Mouse (Mus musculus) lung, postnatal 0 days (tissue): ENCODE measurements around the gene Tspo. TPM values are rescaled to one million over a fixed set of nuclear protein-coding genes. Genes with fewer than 3 reads are reported as not detected.
A peak's percentile ranks its signal among the peaks of the same experiment; 100 is the strongest.

Source experiments
- ATAC-seq: fragments of 200-750 bp; cut with Nextera tagmentation; 2 replicates; pipeline ENCODE4 v1.8.0; 2017; ENCODE audit warnings: moderate library complexity
- DNase-seq: peaks from one replicate; pipeline ENCODE4 v3.0.0-alpha.2; 2016; ENCODE audit warnings: low spot score
- H3K27ac ChIP-seq: fragments of 300-500 bp; sonication (generic); 2 replicates; pipeline ENCODE4 v1.5.1; 2014; ENCODE audit warnings: antibody characterized with exemption, mild to moderate bottlenecking, low read length, mixed read lengths
- H3K27me3 ChIP-seq: fragments of 300-500 bp; sonication (generic); replicated peaks from 2 replicates; pipeline ENCODE4 v1.6.1; 2014; ENCODE audit warnings: low read length, mixed read lengths; ENCODE audit not compliant: insufficient read depth
- H3K36me3 ChIP-seq: fragments of 300-500 bp; sonication (generic); 2 replicates; pipeline ENCODE4 v1.6.1; 2014; ENCODE audit warnings: low read length, mixed read lengths; ENCODE audit not compliant: insufficient read depth
- H3K4me1 ChIP-seq: fragments of 300-500 bp; sonication (generic); 2 replicates; pipeline ENCODE4 v1.6.1; 2014; ENCODE audit warnings: antibody characterized with exemption, low read depth, low read length, mixed read lengths; ENCODE audit not compliant: insufficient read depth
- H3K4me2 ChIP-seq: fragments of 300-500 bp; sonication (generic); replicated peaks from 2 replicates; pipeline ENCODE4 v1.6.1; 2014; ENCODE audit warnings: low read depth, mild to moderate bottlenecking, low read length, moderate library complexity, mixed read lengths
- H3K4me3 ChIP-seq: fragments of 300-500 bp; sonication (generic); 2 replicates; pipeline ENCODE4 v1.5.1; 2014; ENCODE audit warnings: low read depth, low read length
- H3K9ac ChIP-seq: fragments of 300-500 bp; sonication (generic); replicated peaks from 2 replicates; pipeline ENCODE4 v1.6.1; 2014; ENCODE audit warnings: low read depth, mild to moderate bottlenecking
- H3K9me3 ChIP-seq: fragments of 300-500 bp; sonication (generic); 2 replicates; pipeline ENCODE4 v1.6.1; 2016; ENCODE audit warnings: low read length, mixed read lengths
- CTCF ChIP-seq: IDR thresholded peaks from 2 replicates; pipeline ENCODE4 v1.5.1; 2016; ENCODE audit warnings: antibody characterized with exemption, mild to moderate bottlenecking
- EP300 ChIP-seq: IDR thresholded peaks from 2 replicates; pipeline ENCODE4 v1.6.1; 2016; ENCODE audit warnings: antibody characterized with exemption, mild to moderate bottlenecking, control low read depth
- WGBS: fragments of 180-500 bp; shearing (Covaris S2); extraction: QIAGEN DNeasy Blood & Tissue Kit; methylation state at CpG from one replicate; pipeline ENCODE4 v1.1.7; 2014; 5-methylcytosine and 5-hydroxymethylcytosine counted together
- polyA plus RNA-seq: library from polyadenylated mRNA; unstranded; fragments of >200 nt; fragmentation: Nextera tagmentation; extraction: Ambion mirVana; gene quantifications from 2 replicates; pipeline ENCODE4 v1.2.1, GENCODE M21; 2015

The Tspo gene
- polyA plus RNA-seq, 1 experiment from 2014 or later, result 439 TPM

DNA sequence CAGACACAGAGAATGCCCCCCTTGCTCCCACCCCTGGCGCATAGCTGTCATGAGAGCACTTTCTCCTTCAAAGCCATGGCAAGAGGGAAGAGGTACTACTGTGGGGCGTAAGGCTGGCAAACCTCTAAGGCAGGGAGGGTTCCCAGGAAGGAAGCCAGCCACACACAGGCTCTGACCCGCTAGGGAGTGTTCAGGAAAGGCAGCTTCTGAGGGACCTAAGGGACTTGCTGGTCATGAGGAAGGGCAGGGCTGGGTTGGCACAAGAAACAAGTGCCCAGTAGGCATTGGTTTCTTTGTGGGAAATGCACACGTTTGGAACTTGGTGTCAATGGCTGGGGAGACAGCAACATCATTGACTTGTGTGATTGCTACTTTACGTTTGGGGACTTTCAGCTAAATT lies 2.6 kb downstream of the Tspo start:
- Histone ChIP-seq H3K27me3 (no peaks in the 10 kb centered on the region), H3K9me3 (no peaks in the 10 kb centered on the region), H3K27ac (peak overlapping the region; percentile 57), H3K36me3 (no peaks in the 10 kb centered on the region), H3K9ac (no peak overlapping the region), H3K4me2 (0 out of 2 replicates have a peak overlapping the region, but pooled peaks have one; percentile 3), H3K4me3 (no peak overlapping the region), H3K4me1 (no peaks in the 10 kb centered on the region; the same call in 1 of the 2 replicates)
- ATAC-seq (peak; percentile 14; the same call in 1 of the 2 replicates), DNase-seq (peak; percentile 34)
- TF ChIP-seq CTCF (no peak), EP300 (peak; percentile 24; the same call in 1 of the 2 replicates)
- 64% methylated on average over 5 of the region's 5 CpGs for WGBS

GRCm38 (mm10) chr15:83567728-83568127 lies 4.3 kb downstream of the Tspo start:
- H3K9ac ChIP-seq, result no peak overlapping the region
- no peaks in the 10 kb centered on the region for H3K9me3 ChIP-seq
- ATAC-seq (no peak), DNase-seq (no peak)
- H3K4me3 ChIP-seq, result no peak overlapping the region
- no peaks in the 10 kb centered on the region; the same call in 1 of the 2 replicates for H3K4me1 ChIP-seq
- H3K36me3 ChIP-seq, result peaks cover 4% of the 10 kb centered on the region; the same call in 1 of the 2 replicates
- no peak overlapping the region for H3K4me2 ChIP-seq
- no peaks in the 10 kb centered on the region for H3K27me3 ChIP-seq
- TF ChIP-seq CTCF (no peak), EP300 (no peak)
- WGBS, result 81% methylated on average over 3 of the region's 3 CpGs
- no peak overlapping the region for H3K27ac ChIP-seq

DNA sequence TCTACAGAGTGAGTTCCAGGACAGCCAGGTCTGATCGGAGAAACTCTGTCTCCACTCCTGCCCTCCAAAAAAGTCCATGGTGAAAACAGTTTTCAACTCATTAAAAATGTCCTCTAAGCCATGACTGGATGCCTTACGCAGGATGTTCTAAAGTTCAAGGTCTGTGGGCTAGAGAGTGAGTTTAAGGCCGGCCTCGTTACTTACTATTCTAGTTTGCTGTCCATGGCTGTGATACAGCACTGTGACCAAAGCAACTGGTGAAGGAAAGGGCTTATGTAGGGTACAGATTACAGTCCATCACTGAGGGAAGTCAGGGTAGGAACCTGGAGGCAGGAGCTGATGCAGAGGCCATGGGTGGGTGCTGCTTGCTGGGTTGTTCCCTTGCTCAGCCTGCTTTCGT lies 5.2 kb downstream of the Tspo start:
- no peak for TF ChIP-seq CTCF
- no peak for TF ChIP-seq EP300
- Histone ChIP-seq H3K4me3 (no peak overlapping the region), H3K36me3 (peaks cover 4% of the 10 kb centered on the region; the same call in 1 of the 2 replicates), H3K9me3 (no peaks in the 10 kb centered on the region), H3K27me3 (no peaks in the 10 kb centered on the region), H3K9ac (no peak overlapping the region), H3K4me2 (no peak overlapping the region), H3K4me1 (no peaks in the 10 kb centered on the region; the same call in 1 of the 2 replicates), H3K27ac (no peak overlapping the region)
- DNase-seq, result no peak
- ATAC-seq, result no peak
- WGBS, result 95% methylated on average over 5 of the region's 5 CpGs

GRCm38 (mm10) chr15:83569682-83570081 lies 6.3 kb downstream of the Tspo start:
- Histone ChIP-seq H3K4me1 (no peaks in the 10 kb centered on the region; the same call in 1 of the 2 replicates), H3K4me2 (no peak overlapping the region), H3K27me3 (no peaks in the 10 kb centered on the region), H3K9me3 (no peaks in the 10 kb centered on the region), H3K9ac (no peak overlapping the region), H3K27ac (no peak overlapping the region), H3K36me3 (peaks cover 10% of the 10 kb centered on the region; the same call in 1 of the 2 replicates), H3K4me3 (no peak overlapping the region)
- peak; percentile 33 for ATAC-seq
- TF ChIP-seq CTCF (no peak), EP300 (no peak)
- 57% methylated on average over 11 of the region's 11 CpGs for WGBS
- peak; percentile 34 for DNase-seq

DNA sequence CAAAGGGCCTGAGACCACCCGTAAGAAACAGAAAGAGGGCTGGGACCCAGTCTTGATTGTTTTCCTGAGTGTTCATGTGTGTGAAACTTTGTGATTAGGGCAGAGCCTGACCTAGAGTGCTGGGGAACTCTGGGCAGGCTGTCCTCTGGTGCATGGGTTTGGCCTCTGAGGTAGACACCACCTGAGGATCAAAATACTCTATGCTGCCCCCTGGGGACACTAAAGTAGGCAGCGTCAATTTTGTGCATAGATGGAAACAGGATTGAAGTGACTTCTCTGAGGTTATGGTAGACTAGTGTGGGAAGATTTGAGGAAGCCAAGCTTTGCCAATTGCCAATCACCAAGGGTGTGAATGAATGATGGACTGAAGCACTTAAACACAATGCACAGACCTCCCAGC lies 7.2 kb downstream of the Tspo start:
- Histone ChIP-seq H3K36me3 (peaks cover 10% of the 10 kb centered on the region; the same call in 1 of the 2 replicates), H3K4me2 (no peak overlapping the region), H3K4me3 (no peak overlapping the region), H3K27me3 (no peaks in the 10 kb centered on the region), H3K9me3 (no peaks in the 10 kb centered on the region), H3K4me1 (no peaks in the 10 kb centered on the region; the same call in 1 of the 2 replicates), H3K9ac (no peak overlapping the region), H3K27ac (no peak overlapping the region)
- no peak for DNase-seq
- no peak for ATAC-seq
- TF ChIP-seq CTCF, result peak; percentile 58
- TF ChIP-seq EP300, result no peak
- WGBS, result 53% methylated on average over 2 of the region's 2 CpGs

- no peak overlapping the region for H3K4me3 ChIP-seq
- TF ChIP-seq EP300 (no peak), CTCF (no peak)
- no peak for DNase-seq
- H3K9me3 ChIP-seq, result no peaks in the 10 kb centered on the region
- no peak overlapping the region for H3K4me2 ChIP-seq
- H3K27me3 ChIP-seq, result no peaks in the 10 kb centered on the region
- no peak overlapping the region for H3K9ac ChIP-seq
- H3K4me1 ChIP-seq, result no peaks in the 10 kb centered on the region
- H3K27ac ChIP-seq, result no peak overlapping the region
- no peak for ATAC-seq
- 78% methylated on average over 5 of the region's 5 CpGs for WGBS
- H3K36me3 ChIP-seq, result peaks cover 16% of the 10 kb centered on the region; the same call in 1 of the 2 replicates
Observed at GRCm38 (mm10) chr15:83571636-83572035, 8.2 kb downstream of the Tspo start.
